Mouse (Mus musculus) thymus, postnatal 25 days (tissue): ENCODE data around the gene Casc4.
"Not testable (repeated sequence)": the region's sequence is repeated elsewhere in the genome, so short reads cannot be mapped to it uniquely, and the experiment has no call there.

ENCODE experiments used
- DNase-seq: peaks from one replicate; pipeline ENCODE4 v3.0.0; 2022

The Casc4 gene

DNA sequence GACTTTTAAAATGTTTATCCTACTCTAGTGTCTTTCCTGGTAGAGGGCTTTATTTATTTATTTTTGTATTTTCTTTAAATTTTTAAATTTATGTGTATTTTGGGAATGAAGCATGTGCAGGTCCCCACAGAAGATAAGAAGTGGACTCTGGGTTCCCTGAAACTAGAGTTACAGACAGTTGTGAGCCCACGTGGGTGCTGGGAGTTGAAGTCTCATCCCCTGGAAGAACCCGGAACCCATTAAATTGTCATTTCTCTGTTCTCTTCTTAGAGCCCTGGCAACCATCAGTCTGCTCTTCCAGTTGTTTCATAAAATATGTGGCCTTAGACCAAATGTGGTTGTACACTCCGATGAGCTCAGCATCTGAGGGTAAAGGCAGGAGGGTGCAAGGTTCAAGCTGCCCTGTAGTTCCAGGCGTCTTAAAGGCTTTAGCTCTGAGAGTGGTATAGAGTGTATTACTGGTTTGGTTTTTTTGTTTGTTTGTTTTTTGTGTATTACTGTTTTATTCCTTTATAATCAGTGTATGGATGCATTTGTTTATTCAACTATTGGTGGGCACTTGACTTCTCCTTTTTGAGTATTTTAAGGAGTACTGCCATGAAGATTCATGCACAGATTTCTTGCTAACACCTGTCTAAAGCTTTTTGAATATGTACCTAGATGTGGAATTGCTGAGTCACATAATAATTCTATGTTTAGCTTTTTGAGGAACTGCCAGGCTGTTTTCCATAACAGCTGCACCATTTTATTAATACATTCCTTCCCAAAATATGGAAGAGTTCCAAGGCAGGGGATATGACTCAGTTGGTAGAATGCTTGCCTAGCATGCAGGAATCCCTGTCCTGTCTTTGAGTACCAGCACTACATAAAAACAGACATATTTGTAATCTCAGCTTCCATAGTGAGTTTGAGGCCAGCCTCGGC, 49.5 kb downstream of the Casc4 start:
- DNase-seq = no peak

- DNase-seq = not testable (repeated sequence)
Observed at GRCm38 (mm10) chr2:121937624-121938023, 70.9 kb downstream of the Casc4 start.

GRCm38 (mm10) chr2:121943364-121943763, 76.6 kb downstream of the Casc4 start:
- DNase-seq = no peak

DNA sequence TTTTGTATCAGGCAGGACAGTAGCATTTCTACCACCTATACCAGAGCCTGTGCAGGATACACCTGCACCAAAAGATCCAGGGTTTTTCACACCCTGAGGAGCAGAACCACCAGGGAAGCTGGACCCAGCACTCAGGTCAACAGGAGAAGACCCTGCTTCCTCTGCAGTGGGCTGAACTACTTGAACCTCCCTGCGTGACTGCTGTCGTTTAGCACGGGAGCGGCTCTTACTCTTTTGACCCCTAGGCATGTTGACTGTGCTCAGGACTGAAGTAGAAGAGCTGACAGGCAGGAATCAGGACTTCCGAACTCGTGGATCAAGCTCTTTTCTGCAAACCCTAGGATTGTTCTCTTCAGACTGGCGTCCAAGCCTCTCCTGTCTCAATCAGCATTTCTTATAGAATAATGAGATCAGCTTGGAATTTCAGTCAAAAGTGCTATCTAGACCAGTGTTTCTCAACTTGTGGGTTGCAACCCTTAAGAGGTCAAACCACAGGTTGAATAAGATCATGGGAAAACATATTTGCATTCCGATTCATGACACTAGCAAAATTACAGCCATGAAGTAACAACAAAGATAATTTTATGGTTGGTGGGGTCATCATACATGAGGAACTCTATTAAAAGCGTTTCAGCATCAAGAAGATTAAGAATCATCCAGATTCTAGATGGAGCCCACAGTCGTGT, 88.3 kb downstream of the Casc4 start:
- peak; percentile 5 for DNase-seq

- peak; percentile 98 for DNase-seq
Observed at GRCm38 (mm10) chr2:121955765-121956223, 89.0 kb downstream of the Casc4 start, which contains the start of the genes Ctdspl2 and Mageb3. Gene Ctdspl2, plus strand, starts transcription at chr2:121956001. Gene Mageb3, minus strand, starts transcription at chr2:121956092.

GRCm38 (mm10) chr2:121956224-121957018, 89.7 kb downstream of the Casc4 start:
- peak; percentile 95 for DNase-seq

GRCm38 (mm10) chr2:121957216-121957792, 90.5 kb downstream of the Casc4 start:
- no peak for DNase-seq
